Mouse (Mus musculus): ENCODE measurements around the gene Hcn4.

DNA sequence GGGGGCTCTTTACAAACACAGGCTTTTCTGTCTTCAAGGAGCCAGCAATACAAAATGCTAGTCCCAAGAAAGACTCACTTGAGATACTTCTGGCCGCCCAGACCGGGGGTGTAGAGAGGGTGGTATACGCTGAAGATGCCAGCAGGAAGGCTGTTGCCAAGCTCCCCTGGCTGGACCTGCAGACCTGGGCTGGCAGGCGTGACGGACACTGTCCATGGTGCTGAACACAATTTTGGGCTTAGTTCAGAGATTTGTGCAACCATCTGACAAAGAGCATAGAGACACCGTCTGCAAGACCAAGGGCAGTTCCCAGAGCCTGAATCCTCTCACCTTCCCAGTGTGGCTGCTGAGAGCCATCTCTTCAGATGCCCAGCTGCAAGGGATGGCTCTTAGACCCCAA lies 18.4 kb downstream of the Hcn4 start:
- TF ChIP-seq POLR2A (IDR thresholded peaks at IDR 0.05; ENCODE audit: borderline replicate concordance, extremely low read depth, insufficient read depth, insufficient read length, poor library complexity, severe bottlenecking) (no peak), CTCF (IDR thresholded peaks at IDR 0.05; ENCODE audit: borderline replicate concordance, extremely low read depth, insufficient read depth, insufficient read length) (no peak)

Data from brain, embryonic 14.5 days (tissue).